Mouse (Mus musculus) testis, adult 2 months (tissue): ENCODE results near the gene Cst12.

Experiments
- CTCF ChIP-seq: fragments of 200-500 bp; IDR thresholded peaks from 2 replicates; pipeline ENCODE4 v1.5.1; 2012; ENCODE audit warnings: low read depth, mild to moderate bottlenecking, inconsistent platforms, low read length, moderate library complexity; ENCODE audit not compliant: control insufficient read depth, insufficient read depth, insufficient replicate concordance
- POLR2A ChIP-seq: fragments of 200-500 bp; IDR thresholded peaks from 2 replicates; pipeline ENCODE4 v1.6.1; 2012; ENCODE audit warnings: low read depth, mild to moderate bottlenecking, inconsistent platforms, low read length, moderate library complexity; ENCODE audit not compliant: control insufficient read depth

- TF ChIP-seq CTCF (no peak), POLR2A (no peak)
Measured at GRCm38 (mm10) chr2:148743846-148744407, 45.2 kb upstream of the Cst12 start.
